Mouse (Mus musculus): ENCODE measurements around the gene Cmah.
A peak's percentile ranks its signal among the peaks of the same experiment; 100 is the strongest.

Gene Cmah

GRCm38 (mm10) chr13:24481615-24482295 is 154.6 kb downstream of the Cmah start:
- peak; percentile 40 for DNase-seq (ENCODE audit: low read depth)

DNA sequence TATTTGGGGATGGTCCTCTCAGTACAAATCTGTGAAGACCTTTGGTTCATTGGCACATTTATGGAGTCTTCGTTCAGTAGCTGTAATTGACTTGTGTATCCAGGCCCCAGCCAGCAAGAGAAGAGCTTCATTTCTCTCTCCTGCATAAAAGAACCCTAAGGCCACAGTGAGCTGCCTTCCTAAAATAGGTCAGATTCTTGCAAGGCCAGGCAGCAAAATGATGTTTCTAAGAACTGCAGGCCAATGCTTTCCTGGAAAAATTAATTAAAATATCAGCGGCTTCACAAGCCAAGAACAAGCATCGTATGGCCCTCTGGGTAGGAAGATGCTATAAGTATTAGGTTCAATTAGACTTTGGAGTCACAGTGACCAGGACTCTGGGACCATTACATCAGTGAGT is 156.5 kb downstream of the Cmah start:
- DNase-seq (ENCODE audit: low read depth): no peak

GRCm38 (mm10) chr13:24484811-24485210 is 157.6 kb downstream of the Cmah start:
- DNase-seq (ENCODE audit: low read depth): no peak

- DNase-seq (ENCODE audit: low read depth): no peak
These were observed 158.8 kb downstream of the Cmah start for GRCm38 (mm10) chr13:24485964-24486363.

GRCm38 (mm10) chr13:24486403-24486802 is 159.2 kb downstream of the Cmah start:
- DNase-seq (ENCODE audit: low read depth): no peak

DNA sequence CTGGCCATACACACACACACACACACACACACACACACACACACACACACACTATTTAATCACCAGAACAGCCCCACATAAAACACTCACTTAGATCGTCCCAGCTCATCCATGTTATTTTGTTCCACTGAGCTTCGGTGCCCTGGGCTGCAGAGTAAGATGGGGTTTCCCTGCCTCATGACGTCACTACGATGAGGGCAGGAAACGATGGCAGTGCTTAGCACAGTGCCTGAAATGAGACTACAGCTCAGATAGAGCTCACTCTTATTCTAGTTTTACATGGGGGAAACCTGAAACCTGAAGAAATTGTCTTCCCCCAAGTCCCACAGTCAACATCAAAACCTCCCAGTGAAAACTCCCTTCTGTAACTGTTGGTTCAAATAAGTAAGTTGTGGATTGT is 159.9 kb downstream of the Cmah start:
- no peak for DNase-seq (ENCODE audit: low read depth)

- DNase-seq (ENCODE audit: low read depth): no peak
These were observed 160.3 kb downstream of the Cmah start for GRCm38 (mm10) chr13:24487546-24487945.

GRCm38 (mm10) chr13:24488526-24489070 is 161.4 kb downstream of the Cmah start:
- DNase-seq (ENCODE audit: low read depth): no peak

DNA sequence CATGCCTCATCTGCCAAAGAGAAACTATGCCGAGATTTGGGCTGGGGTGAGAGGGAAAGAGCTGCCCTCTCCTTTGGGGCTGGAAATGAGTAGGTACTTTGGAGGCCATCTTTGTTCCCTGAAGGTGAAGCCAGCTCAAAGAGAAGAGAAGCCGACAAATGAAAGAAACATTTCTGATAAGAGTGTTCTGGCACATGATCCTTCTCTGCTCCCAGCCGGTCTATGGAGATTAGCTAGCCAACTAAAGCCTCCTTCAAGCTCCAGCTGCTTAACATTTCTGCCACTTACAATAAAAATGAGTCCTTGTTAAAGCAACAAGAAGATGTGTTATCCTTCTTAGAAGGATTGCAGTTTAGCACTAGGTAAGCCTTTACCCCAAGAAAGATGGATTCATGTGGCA is 162.3 kb downstream of the Cmah start:
- DNase-seq (ENCODE audit: low read depth): no peak

- DNase-seq (ENCODE audit: low read depth): no peak
These were observed 162.8 kb downstream of the Cmah start for GRCm38 (mm10) chr13:24490041-24490440.

- DNase-seq (ENCODE audit: low read depth): no peak
These were observed 163.9 kb downstream of the Cmah start for GRCm38 (mm10) chr13:24491101-24491500.

- no peak for DNase-seq (ENCODE audit: low read depth)
These were observed 166.6 kb downstream of the Cmah start for GRCm38 (mm10) chr13:24493784-24494183.

DNA sequence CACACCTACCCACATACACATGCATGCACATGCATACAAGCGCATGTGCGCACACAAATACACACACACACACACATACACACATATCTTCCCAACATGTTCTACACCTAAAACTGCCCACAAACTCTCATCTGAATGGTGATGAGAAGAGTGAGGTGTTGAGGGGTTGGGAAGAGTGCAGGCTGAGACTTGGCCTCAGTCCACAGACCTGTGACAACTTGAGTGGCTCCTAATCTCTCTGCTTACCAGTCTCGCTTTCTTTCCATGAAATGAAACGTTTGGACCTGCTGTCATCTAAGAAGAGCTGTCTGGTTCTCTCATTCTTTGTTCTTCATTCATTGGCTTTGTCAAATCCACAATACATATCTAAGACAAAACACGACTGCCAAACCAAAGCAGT is 169.1 kb downstream of the Cmah start:
- DNase-seq (ENCODE audit: low read depth): no peak

- DNase-seq (ENCODE audit: low read depth): peak; percentile 63
These were observed 169.8 kb downstream of the Cmah start for GRCm38 (mm10) chr13:24497001-24497400.

DNA sequence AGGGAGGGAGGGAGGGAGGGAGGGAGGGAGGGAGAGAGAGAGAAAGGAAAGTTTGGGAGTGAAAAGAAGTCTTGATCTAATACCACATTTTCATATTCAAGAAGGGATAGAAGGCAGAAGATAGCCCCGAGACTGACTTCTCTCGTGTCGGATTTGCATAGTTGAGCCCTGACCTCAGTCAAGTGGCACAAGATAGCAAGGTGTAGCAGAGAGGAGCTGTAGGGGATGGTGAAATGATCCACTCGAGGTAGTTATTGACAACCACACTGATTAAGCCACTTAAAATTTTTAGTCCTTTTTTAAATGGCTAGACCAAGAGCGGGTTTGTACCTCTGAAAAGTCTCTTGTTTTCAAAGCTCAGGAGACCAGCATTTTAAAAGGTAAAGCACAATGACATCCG is 171.1 kb downstream of the Cmah start:
- no peak for DNase-seq (ENCODE audit: low read depth)

GRCm38 (mm10) chr13:24499505-24499904 is 172.3 kb downstream of the Cmah start:
- DNase-seq (ENCODE audit: low read depth): no peak

DNA sequence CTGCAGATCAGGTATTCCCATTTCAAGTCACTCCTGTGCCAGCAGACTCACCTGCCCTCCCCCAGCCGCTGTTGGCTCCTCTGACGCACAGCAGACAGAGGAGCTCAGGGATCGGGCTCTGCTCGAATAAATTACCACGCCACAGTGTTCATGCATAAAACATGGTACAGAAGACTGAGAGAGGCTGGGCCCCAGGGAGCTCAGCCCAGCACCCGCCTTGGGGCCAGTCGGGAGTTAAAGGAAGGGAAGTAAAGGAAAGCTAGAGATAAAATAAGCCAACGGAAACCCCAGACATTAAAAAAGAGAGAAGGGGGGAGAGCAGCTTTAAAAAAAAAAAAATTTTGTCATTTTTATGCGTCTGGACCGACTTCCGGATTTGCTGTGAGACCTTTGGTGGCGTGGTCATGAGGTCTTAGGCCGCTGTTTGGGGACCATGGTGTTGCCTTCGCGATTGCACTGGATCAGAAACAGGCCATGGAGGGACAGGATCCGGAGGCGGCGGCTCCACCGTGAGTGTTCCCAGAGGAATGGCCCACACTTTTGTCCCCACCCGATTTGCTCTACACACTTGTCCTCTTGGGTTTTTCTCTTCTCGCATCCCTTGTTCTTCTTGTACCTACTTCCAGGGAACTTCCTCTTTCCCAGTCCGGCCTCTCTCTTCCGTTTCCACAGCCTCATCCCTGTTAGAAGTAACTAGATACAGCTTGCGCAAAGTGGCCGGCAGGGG is 174.1 kb downstream of the Cmah start:
- DNase-seq (ENCODE audit: low read depth): no peak

GRCm38 (mm10) chr13:24501919-24502318 is 174.7 kb downstream of the Cmah start:
- DNase-seq (ENCODE audit: low read depth): no peak

DNA sequence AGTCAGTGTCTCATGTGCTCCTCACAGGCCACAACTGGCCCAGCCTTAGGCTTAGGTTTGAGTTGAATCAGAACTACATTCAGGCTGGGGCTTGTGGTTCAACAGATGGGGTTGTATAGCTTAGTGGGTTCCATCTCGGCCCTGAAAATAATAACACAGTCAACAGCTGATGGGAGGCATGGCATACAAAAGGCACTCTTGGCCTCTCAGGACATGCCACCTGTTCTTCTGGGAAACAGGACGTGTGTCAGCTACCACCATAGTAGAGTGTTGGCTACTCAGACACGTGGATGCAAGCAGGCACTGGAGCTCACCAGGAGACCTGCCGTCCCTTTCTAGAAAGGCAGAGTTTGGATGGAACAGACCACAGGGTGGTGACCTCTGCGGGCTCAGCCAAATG is 178.6 kb downstream of the Cmah start:
- DNase-seq (ENCODE audit: low read depth): no peak

- no peak for DNase-seq (ENCODE audit: low read depth)
These were observed 180.0 kb downstream of the Cmah start for GRCm38 (mm10) chr13:24507156-24507555.

- no peak for DNase-seq (ENCODE audit: low read depth)
These were observed 181.7 kb downstream of the Cmah start for GRCm38 (mm10) chr13:24508917-24509316.

DNA sequence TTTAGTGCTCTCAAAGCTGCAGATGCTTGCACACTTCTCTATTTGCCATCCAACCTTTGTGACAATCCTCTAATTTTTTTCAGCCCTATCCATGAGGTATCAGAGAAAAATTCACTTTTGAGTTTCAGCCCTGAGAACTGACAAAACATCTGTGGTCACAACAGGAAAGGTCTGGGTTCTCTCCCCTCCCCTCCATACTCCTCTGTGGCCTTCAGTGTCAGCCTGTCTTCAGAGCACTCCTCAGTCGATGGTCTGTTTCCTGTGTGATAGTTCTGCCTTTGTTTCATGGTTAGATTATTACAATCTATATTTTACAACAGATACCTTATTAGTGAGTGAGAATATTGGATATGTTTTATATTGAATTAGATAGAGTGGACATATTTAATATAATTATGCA is 184.2 kb downstream of the Cmah start:
- no peak for DNase-seq (ENCODE audit: low read depth)

DNA sequence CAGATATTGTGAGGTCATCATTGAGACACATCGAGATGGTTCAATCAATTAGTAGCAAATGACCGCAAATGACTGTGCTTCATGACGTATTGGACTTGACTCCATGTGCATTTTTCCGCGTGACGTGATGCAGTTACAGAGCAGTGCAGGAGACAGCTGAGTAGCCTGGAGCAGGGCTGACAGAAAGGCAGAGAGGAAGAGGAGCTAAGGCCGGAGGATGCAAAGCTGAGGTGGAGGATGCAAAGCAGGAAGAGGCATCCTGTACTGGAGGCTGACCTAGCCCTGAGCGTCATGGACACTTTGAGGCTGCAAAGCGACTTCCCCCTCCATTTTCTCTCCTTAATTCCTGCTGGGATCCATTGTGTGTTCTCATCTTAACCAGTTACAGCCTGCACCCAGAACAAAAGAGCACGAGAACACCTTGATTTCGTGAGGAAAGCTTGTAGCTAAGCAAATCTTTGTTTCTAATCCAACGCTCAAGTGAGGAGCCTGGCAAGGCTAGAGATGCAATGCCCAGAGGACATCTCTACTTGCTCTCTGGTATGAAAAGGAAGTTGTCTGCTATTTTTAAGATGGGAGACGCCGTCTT is 184.8 kb downstream of the Cmah start:
- DNase-seq (ENCODE audit: low read depth): no peak

All from c-Kit-positive CD71-positive TER-119-negative erythroid progenitor cells, embryonic 14.5 days (primary cell).